Mouse (Mus musculus) testis, adult 2 months (tissue): Measurements from ENCODE around the gene Man1a.

Experiments used
- CTCF ChIP-seq: fragments of 200-500 bp; IDR thresholded peaks from 2 replicates; pipeline ENCODE4 v1.5.1; 2012; ENCODE audit warnings: low read depth, mild to moderate bottlenecking, inconsistent platforms, low read length, moderate library complexity; ENCODE audit not compliant: control insufficient read depth, insufficient read depth, insufficient replicate concordance
- POLR2A ChIP-seq: fragments of 200-500 bp; IDR thresholded peaks from 2 replicates; pipeline ENCODE4 v1.6.1; 2012; ENCODE audit warnings: low read depth, mild to moderate bottlenecking, inconsistent platforms, low read length, moderate library complexity; ENCODE audit not compliant: control insufficient read depth

GRCm38 (mm10) chr10:53997301-53997700, 79.1 kb downstream of the Man1a start:
- TF ChIP-seq POLR2A, result no peak
- no peak for TF ChIP-seq CTCF
